Mouse (Mus musculus): ENCODE measurements around the gene Tgds. TPM values are rescaled to one million over a fixed set of nuclear protein-coding genes. Genes with fewer than 3 reads are reported as not detected.

Gene Tgds
- polyA plus RNA-seq (2017; shearing (Covaris generic)), result 27.0 TPM

DNA sequence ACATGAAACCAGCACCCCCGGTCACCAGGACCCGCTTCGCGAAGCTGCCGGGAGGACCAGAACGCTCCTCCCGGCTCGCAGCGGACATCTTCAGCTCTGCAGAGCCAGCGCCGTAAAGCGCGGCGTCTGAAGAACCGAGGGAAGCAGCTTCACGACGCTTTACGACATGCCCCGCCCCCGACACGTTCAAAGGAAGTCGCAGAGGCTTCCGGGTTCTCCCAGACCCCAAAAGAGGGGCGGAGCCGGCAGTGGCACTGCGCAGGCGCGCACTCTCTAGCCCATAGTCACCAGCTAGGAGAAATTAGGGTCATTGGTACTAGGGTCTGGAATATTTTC, at the start of gene Tgds:
Tgds (minus strand) TSS at position 114 of the 336 bp plus-strand sequence.

DNA sequence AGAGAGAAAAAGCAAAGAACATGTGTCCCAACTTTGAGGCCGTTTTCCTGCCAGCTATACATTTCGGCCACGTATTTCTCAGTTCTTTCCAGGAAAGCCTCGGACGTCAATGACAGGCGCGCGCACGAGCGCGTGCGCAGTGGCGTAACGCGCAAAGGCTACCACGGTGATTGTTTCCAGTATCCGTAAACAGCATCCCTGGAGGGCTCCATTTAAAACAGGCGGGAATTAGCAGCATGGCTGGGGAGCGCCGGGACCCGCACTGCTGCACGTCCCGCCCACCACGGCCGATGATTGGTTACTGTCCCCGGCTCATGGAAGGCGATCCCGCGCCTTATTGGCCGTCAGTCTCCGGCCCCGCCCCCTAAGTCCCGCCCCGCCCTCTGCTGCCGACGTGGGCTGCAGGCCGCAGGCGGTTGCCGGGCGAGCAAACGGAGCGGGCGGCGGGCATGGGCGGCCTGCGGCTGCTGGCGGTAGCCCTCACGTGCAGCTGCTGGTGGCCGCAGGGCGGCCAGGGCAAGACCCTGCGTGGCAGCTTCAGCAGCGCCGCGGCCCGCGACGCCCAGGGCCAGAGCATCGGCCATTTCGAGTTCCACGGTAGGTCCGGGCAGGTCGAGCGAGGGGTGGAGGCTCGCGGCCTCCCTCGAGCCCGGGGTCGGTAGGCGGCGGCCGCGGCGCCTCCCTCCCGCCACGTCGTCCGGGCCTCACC, 4.3 kb upstream of the Tgds start, which contains the start of gene Gpr180:
Gpr180 (plus strand) TSS at position 415 of the 709 bp plus-strand sequence.

Other genes starting within 250 kb of the Tgds start
- gene Dct, start 80.5 kb downstream of the Tgds start, polyA plus RNA-seq (2017; shearing (Covaris generic)), result 0.07 TPM
- 27.2 TPM for gene Gpr180, start 4.4 kb upstream of the Tgds start, polyA plus RNA-seq (2017; shearing (Covaris generic))
- gene Sox21, start 104.3 kb upstream of the Tgds start, polyA plus RNA-seq (2017; shearing (Covaris generic)), result not detected
- 0.25 TPM for gene Gm9376, start 134.2 kb upstream of the Tgds start, polyA plus RNA-seq (2017; shearing (Covaris generic))